Mouse (Mus musculus) bone marrow, adult 2 months (tissue): ENCODE results near the gene Snx3.

ENCODE experiments used
- CTCF ChIP-seq: fragments of 200-500 bp; IDR thresholded peaks from 2 replicates; pipeline ENCODE4 v1.5.1; 2011; ENCODE audit warnings: low read length, control low read depth; ENCODE audit not compliant: control insufficient read depth, insufficient read depth
- POLR2A ChIP-seq: fragments of 200-500 bp; IDR thresholded peaks from 2 replicates; pipeline ENCODE4 v1.6.1; 2011; ENCODE audit warnings: low read depth, mild to moderate bottlenecking, control low read depth, low read length, borderline replicate concordance; ENCODE audit not compliant: control insufficient read depth

DNA sequence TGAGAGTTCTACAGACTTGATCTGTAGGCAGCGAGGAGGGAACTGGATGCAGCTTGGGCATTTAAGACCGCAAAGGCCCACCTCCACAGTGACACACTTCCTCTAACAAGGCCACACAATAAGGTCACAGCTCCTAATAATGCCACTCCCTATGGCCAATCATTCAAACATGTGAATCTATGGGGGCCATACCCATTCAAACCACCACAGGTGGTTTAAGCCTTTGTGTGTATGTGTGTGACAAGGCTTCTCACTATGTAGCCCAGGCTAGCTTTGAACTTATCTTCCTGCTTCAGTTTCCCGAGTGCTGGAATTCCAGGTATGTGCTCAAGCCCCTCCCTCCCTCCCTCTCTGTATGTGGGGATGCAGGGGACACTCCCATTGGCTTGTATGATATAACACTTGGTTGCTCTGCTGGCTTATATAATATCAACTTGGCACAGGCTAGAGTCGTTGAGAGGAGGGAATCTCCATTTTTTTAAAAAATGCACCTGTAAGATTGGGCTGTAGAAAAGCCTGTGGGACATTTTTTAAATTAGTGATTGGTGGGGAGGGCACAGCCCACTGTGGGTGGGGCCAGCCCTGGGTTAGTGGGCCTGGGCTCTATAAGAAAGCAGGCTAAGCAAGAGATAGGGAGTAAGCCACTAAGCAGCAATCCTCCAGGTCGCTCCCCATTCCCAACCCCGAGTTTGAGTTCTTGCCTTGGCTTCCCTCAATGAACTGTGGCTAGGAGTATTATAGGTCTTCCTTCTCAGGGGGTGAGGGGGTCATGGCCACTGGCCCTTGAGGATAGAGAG, 44.1 kb downstream of the Snx3 start:
- TF ChIP-seq CTCF (no peak), POLR2A (no peak)
